Mouse (Mus musculus) stomach, embryonic 16.5 days (tissue): ENCODE results near the gene Grid2. TPM values are rescaled to one million over a fixed set of nuclear protein-coding genes. Genes with fewer than 3 reads are reported as not detected.

Experiments
- ATAC-seq: fragments of 200-750 bp; cut with Nextera tagmentation; 2 replicates; pipeline ENCODE4 v1.8.0; 2017; ENCODE audit warnings: moderate number of reproducible peaks, moderate TSS enrichment; ENCODE audit not compliant: insufficient read depth, low FRiP score
- H3K27ac ChIP-seq: fragments of 300-500 bp; sonication (generic); 2 replicates; pipeline ENCODE4 v1.5.1; 2014; ENCODE audit warnings: low read length
- H3K27me3 ChIP-seq: fragments of 300-500 bp; sonication (generic); 2 replicates; pipeline ENCODE4 v1.6.1; 2014; ENCODE audit warnings: low read length, control low read depth, mixed read lengths; ENCODE audit not compliant: control insufficient read depth, insufficient read depth
- H3K36me3 ChIP-seq: fragments of 300-500 bp; sonication (generic); 2 replicates; pipeline ENCODE4 v1.6.1; 2014; ENCODE audit warnings: low read length; ENCODE audit not compliant: control insufficient read depth, insufficient read depth
- H3K4me1 ChIP-seq: fragments of 300-500 bp; sonication (generic); 2 replicates; pipeline ENCODE4 v1.6.1; 2014; ENCODE audit warnings: low read length, control low read depth, mixed read lengths; ENCODE audit not compliant: control insufficient read depth, insufficient read depth
- H3K4me2 ChIP-seq: fragments of 300-500 bp; sonication (generic); 2 replicates; pipeline ENCODE4 v1.6.1; 2014; ENCODE audit warnings: low read depth, low read length, mixed read lengths
- H3K4me3 ChIP-seq: fragments of 300-500 bp; sonication (generic); replicated peaks from 2 replicates; pipeline ENCODE4 v1.5.1; 2014; ENCODE audit warnings: mild to moderate bottlenecking, low read length
- H3K9ac ChIP-seq: fragments of 300-500 bp; sonication (generic); 2 replicates; pipeline ENCODE4 v1.6.1; 2014; ENCODE audit warnings: low read length
- H3K9me3 ChIP-seq: fragments of 300-500 bp; sonication (generic); replicated peaks from 2 replicates; pipeline ENCODE4 v1.6.1; 2016; ENCODE audit warnings: low read length, control low read depth; ENCODE audit not compliant: control insufficient read depth
- WGBS: fragments of 180-500 bp; shearing (Covaris S2); extraction: QIAGEN DNeasy Blood & Tissue Kit; methylation state at CpG from one replicate; pipeline ENCODE4 v1.1.7; 2014; 5-methylcytosine and 5-hydroxymethylcytosine counted together
- polyA plus RNA-seq: library from polyadenylated mRNA; unstranded; fragments of >200 nt; fragmentation: Nextera tagmentation; extraction: Ambion mirVana; gene quantifications from 2 replicates; pipeline ENCODE4 v1.2.1, GENCODE M21; 2015

Gene Grid2
- polyA plus RNA-seq, 1 experiment from 2014 or later, result 0.68 TPM

DNA sequence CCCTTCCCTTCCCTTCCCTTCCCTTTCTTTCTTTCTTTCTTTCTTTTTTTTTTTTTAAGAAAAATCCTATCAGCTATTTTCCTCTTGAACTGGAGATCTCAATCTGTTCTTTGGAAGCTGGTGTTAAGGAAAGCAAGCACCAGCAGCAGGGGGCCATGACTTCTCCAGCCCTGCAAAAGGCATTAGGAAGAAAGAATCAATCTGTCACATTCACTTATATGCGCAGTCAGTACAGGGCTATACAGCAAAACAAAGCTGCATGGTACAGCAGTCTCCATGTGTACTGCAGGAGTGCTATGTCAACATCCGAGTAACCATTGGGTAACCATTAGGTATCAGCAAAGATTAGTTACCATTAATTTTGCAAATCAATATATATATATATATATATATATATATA lies 809.0 kb downstream of the Grid2 start:
- H3K36me3 ChIP-seq, result no peaks in the 10 kb centered on the region
- no peak overlapping the region for H3K4me3 ChIP-seq
- WGBS, result 84% methylated on average over 2 of the region's 2 CpGs
- H3K27ac ChIP-seq, result no peak overlapping the region
- H3K9ac ChIP-seq, result no peak overlapping the region
- no peaks in the 10 kb centered on the region for H3K9me3 ChIP-seq
- H3K4me2 ChIP-seq, result no peak overlapping the region
- H3K4me1 ChIP-seq, result no peaks in the 10 kb centered on the region
- no peak for ATAC-seq
- H3K27me3 ChIP-seq, result no peaks in the 10 kb centered on the region

DNA sequence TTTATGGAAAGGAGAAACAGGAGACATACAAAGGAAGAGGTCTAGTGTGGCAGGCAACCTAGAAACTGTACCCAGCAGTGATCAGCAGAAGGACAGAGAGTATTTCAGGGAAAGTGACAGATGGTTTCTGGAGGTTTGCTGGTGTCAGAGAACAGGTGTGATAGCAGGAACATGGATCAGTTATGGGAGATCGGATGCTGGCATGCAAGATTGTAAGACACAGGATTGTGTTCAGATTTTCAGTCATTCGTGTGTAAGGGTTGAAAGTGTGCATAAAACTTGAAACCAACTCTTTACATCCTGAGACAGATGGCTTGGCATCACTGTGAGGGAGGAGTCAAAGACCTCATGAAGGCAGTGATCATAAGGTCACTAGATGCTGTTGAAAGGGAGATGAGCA lies 817.7 kb downstream of the Grid2 start:
- no peaks in the 10 kb centered on the region for H3K4me1 ChIP-seq
- H3K9me3 ChIP-seq, result no peaks in the 10 kb centered on the region
- no peak overlapping the region for H3K27ac ChIP-seq
- 76% methylated on average over 2 of the region's 2 CpGs for WGBS
- H3K36me3 ChIP-seq, result no peaks in the 10 kb centered on the region
- no peak overlapping the region for H3K9ac ChIP-seq
- H3K27me3 ChIP-seq, result no peaks in the 10 kb centered on the region
- no peak overlapping the region for H3K4me2 ChIP-seq
- ATAC-seq, result no peak
- H3K4me3 ChIP-seq, result no peak overlapping the region

DNA sequence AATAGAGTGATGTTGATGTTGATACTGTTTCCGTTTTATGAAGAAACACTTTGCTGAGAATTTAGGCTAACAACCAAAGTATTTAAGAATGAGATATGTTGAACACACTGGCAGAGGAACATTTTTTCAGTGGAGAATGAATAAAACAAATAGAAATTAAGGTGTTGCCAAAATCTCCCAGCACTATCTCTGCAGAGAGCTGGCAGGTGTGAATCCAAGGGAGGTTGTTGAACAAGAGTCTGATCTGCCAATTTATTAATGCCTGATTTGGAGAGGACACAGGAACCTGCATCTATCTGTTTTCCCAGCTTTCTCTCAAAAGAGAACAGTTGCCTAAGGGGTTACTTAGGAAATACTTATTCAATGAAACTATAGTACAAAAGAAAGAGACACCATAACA lies 822.2 kb downstream of the Grid2 start:
- Histone ChIP-seq H3K27me3 (no peaks in the 10 kb centered on the region), H3K4me3 (no peak overlapping the region), H3K36me3 (no peaks in the 10 kb centered on the region), H3K4me1 (no peaks in the 10 kb centered on the region), H3K4me2 (no peak overlapping the region), H3K9ac (no peak overlapping the region), H3K9me3 (no peaks in the 10 kb centered on the region), H3K27ac (no peak overlapping the region)
- WGBS, result 73% methylated on average over 1 of the region's 1 CpGs
- no peak for ATAC-seq

DNA sequence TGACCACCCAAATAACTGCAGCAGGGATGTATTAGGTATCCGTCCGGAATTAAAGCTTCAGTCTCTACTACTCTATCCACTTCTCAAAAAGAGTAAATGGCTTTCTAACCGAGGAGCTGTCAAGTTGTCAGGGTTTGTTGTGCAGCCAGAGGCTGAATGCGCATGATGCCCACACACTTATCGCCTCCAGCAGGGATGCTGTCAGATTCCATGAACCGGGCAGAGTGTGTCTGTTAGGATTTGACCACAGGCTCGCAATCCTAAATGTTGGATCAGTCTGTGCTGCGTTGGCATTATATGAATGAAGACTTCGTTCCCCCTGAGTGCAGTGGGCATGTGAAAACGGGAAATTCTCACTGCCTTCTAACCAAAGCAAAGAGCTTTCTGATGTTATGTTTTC lies 843.0 kb downstream of the Grid2 start:
- WGBS, result 70% methylated on average over 10 of the region's 10 CpGs
- H3K4me1 ChIP-seq, result no peaks in the 10 kb centered on the region
- ATAC-seq, result no peak

DNA sequence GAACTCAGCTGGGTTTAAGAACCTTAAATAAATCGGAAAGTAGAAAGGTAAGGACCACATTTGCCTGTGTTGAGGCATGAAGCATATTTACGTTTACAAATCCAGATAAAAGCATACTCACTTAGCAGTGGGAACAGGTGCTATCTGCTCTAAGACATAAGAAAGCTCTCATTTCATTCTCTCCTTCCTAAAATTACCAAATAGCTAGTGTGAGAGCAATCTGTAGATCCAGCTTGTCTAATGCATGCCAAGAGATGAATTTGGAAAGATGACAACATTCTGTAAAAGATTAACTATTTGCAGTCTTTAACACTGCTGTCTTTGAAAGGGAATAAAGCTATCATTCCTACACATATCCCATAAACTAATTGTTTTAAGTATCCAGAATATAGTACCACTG lies 858.9 kb downstream of the Grid2 start:
- Histone ChIP-seq H3K36me3 (no peaks in the 10 kb centered on the region), H3K27me3 (no peaks in the 10 kb centered on the region), H3K9ac (no peak overlapping the region), H3K4me3 (no peak overlapping the region), H3K4me1 (no peaks in the 10 kb centered on the region), H3K27ac (no peak overlapping the region), H3K9me3 (no peaks in the 10 kb centered on the region), H3K4me2 (no peak overlapping the region)
- 71% methylated on average over 2 of the region's 2 CpGs for WGBS
- ATAC-seq, result no peak

More for the DNA sequence above, 843.0 kb downstream of the Grid2 start:
- H3K27ac ChIP-seq, result no peak overlapping the region
- H3K36me3 ChIP-seq, result no peaks in the 10 kb centered on the region
- H3K9ac ChIP-seq, result no peak overlapping the region
- H3K9me3 ChIP-seq, result no peaks in the 10 kb centered on the region
- no peaks in the 10 kb centered on the region for H3K27me3 ChIP-seq
- H3K4me2 ChIP-seq, result no peak overlapping the region
- H3K4me3 ChIP-seq, result no peak overlapping the region

DNA sequence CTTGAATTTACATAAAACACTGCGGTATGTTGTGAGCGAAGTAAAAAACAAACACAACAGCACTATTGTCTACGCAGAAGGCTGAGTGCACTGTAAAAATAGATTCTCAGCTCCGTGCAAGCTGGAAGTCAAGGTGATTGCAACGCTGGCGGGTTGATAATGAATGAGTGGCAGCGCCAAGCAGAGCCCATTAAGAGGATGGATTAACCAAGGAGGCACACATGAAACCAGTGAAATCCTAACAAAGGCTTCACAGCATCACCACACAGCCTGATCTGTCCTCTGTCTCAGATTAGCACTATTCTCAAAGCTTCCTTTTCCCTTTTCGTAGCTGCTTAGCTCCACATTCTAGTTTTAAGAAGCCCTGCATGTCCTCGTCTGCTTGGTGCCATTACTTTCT lies 880.6 kb downstream of the Grid2 start:
- H3K27ac ChIP-seq, result no peak overlapping the region
- 80% methylated on average over 9 of the region's 9 CpGs for WGBS
- no peaks in the 10 kb centered on the region for H3K27me3 ChIP-seq
- no peak overlapping the region for H3K4me3 ChIP-seq
- no peak for ATAC-seq
- H3K4me1 ChIP-seq, result no peaks in the 10 kb centered on the region
- no peaks in the 10 kb centered on the region for H3K9me3 ChIP-seq
- H3K4me2 ChIP-seq, result no peak overlapping the region
- H3K9ac ChIP-seq, result no peak overlapping the region
- no peaks in the 10 kb centered on the region for H3K36me3 ChIP-seq

DNA sequence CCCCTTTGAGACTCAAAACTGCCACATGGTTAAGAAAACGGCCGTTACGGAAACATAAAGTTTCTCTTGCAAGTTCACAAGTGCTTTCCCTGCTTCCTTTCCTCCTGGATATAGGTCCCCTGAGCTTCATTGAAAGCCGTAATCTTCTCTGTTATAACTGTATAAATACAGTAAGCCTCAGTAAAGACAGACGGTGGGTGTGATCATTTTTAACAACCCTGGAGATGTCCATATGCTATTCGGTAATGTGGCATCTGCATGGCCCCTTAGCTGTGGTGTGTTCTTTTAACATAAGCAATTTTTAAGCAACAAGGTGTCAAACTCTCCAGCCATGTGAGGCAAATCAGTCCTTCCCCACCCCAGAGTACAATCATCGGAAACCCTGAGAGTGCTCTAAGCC lies 892.9 kb downstream of the Grid2 start:
- H3K4me2 ChIP-seq, result no peak overlapping the region
- H3K9ac ChIP-seq, result no peak overlapping the region
- H3K9me3 ChIP-seq, result no peaks in the 10 kb centered on the region
- no peak overlapping the region for H3K4me3 ChIP-seq
- WGBS, result 63% methylated on average over 7 of the region's 7 CpGs
- no peaks in the 10 kb centered on the region for H3K4me1 ChIP-seq
- no peak for ATAC-seq
- no peaks in the 10 kb centered on the region for H3K36me3 ChIP-seq
- no peak overlapping the region for H3K27ac ChIP-seq
- H3K27me3 ChIP-seq, result no peaks in the 10 kb centered on the region

DNA sequence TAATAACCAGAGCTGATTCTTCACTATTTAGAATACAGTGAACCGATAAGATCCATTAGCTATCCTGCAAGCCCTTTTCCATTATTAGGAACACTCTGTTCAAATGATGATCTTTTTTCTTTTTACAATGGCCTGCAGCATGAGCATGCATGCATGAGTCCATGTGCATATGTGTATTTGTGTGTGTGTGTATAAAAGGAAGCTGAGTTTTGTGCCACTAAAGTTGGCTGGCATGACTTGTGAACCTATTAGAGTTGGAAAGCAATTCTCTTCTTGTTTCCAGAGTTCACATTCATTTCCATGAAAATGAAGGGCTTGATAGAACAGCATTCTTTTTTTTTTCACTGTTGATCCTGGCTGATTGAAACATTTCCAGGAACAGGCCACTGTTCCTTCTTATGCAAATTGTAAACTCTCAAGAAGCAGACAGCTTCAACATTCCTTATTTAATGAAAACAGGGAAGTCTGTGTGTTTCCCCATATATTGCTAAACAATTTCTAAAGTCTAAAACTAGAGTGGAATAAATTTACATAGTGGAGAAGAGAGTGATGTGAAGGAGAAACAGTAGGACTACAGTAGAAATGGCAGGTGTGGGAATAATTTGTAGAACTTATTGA lies 919.4 kb downstream of the Grid2 start:
- Histone ChIP-seq H3K27ac (no peak overlapping the region), H3K9me3 (no peaks in the 10 kb centered on the region), H3K9ac (no peak overlapping the region), H3K4me2 (no peak overlapping the region), H3K4me3 (no peak overlapping the region), H3K27me3 (no peaks in the 10 kb centered on the region), H3K4me1 (no peaks in the 10 kb centered on the region), H3K36me3 (no peaks in the 10 kb centered on the region)
- no peak for ATAC-seq
- WGBS, result 93% methylated on average over 1 of the region's 1 CpGs

DNA sequence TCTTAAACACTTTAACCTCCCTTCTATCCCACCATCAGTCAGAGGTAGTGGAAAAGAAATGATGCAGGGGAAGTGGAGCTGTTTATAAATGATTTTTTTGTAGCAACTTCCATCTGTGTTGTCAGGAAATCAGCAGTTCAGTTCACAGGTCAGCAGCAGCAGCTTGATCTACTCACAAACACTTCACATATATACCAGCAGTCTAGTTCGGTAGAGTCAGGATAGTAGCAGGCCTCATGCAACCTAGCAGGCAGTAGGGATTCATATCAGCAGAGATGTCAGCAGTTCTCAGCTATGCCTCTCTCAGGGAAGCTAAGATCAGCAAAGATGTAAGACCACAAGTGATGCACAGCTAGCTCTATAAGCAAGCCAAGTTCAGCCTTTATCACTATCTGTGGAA lies 938.0 kb downstream of the Grid2 start:
- no peaks in the 10 kb centered on the region for H3K27me3 ChIP-seq
- H3K4me2 ChIP-seq, result no peak overlapping the region
- no peak overlapping the region for H3K27ac ChIP-seq
- H3K4me3 ChIP-seq, result no peak overlapping the region
- no peaks in the 10 kb centered on the region for H3K4me1 ChIP-seq
- H3K36me3 ChIP-seq, result no peaks in the 10 kb centered on the region
- no peak for ATAC-seq
- H3K9me3 ChIP-seq, result no peaks in the 10 kb centered on the region
- H3K9ac ChIP-seq, result no peak overlapping the region
- 41% methylated on average over 1 of the region's 1 CpGs for WGBS
